Mouse (Mus musculus): Measurements from ENCODE around the gene Kcnh5.

Kcnh5 gene

DNA sequence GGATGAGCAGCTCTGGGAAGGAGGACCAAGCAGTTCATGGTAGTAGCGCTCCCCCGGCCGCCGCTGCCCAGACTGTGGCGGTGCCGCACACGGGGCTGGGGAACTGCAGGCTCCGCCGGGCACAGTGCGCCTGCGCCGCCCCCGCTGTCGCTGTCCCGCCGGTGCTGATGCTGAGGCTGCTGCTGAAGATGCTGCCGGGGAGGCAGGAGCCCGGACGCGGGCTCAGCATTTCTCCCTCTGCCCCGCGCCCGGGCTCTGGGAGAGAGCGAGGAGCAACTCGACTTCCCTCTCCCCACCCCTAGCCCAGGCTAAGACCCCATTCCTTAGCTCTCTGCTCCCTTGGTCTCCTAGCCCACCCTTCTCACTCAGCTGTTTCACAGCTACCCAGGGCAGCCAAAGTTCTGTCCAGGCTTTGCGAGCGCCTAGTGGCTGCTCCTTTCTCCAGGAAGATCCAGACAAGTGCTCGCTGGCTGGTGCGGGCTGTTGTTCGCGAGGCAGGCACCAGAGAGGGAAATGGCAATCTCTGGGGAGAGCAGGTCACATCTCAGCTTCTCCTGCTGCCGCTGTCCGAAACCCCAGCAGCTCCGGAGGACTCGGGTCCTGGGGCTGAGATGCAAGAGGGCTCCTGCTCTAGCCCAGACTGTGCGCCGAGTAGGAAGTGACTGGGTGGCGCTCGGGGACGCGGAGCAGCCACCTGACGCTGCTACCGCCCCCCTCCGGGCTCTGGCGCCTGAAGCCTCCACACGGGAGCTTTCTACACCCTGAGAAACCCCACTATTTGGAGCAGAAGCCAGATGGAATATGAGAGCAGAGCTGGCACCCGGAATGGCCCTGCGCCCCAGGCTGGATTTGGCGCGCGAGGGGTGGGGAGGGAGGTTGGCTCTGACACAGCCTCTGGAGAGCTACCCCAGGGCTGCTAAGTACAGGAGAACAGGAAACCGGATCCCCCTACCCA is at the start of gene Kcnh5:
Gene Kcnh5, minus strand, starts transcription at position 642 of the 955 bp plus-strand sequence.
- no peak for DNase-seq

GRCm38 (mm10) chr12:75223966-75224365 is 46.8 kb upstream of the Kcnh5 start:
- DNase-seq = no peak

DNA sequence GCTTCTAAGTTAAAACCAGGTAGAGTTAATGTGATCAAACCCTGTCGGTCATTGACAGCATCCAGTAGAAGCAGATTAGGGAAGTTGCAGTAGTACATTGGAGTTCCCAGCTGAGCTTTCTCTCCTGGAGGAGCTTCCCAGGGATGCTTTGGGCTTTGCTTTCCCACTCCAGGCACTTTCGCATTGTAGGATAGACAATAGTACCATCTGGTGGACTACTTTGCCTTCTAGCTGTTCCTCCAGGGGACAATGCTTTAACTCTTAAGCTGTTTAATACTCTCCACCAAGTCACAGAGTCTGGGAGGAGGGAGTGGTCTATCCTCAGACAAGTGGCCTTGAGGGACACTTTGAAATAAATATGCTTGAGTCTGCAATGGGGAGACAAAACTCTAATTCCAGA is 12.3 kb upstream of the Kcnh5 start:
- DNase-seq = no peak

DNA sequence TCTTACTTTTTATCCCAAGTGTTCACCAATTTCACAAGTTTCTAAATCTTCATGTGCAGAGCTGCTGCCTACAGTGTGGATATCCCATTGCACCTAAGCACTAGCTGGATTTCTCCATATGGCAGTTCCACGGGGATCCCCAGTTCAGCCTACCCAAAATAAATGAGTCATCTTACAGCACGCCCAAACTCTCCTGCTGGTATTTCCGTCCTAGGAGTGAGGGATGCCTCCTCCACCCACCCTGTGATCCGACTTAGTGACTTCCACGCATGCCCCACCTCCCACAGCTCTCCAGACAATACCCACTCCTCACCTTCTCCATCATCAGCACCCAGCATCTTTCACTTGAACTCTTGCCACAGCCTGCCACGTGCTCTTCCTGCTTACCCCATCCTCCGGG is 5.5 kb upstream of the Kcnh5 start:
- DNase-seq = no peak

DNA sequence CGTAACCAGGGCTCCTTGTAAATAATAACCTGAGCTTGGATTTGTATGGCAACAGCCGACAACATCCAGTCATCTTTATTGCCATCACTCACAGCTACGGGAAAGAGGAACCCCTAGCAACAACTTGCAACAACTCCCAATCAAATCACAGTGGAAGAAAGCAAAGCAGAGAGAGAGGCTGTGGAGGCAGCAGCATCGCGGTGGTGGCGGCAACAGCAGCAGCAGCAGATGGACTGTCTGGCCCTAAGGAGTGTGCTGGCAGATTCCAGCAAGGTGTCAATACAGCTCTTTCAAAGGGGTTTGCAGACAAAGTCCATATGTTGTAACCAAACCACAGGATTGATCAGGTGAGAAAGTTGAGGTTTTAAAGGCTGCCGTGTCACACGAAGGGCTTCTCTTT is 2.4 kb upstream of the Kcnh5 start:
- no peak for DNase-seq

DNA sequence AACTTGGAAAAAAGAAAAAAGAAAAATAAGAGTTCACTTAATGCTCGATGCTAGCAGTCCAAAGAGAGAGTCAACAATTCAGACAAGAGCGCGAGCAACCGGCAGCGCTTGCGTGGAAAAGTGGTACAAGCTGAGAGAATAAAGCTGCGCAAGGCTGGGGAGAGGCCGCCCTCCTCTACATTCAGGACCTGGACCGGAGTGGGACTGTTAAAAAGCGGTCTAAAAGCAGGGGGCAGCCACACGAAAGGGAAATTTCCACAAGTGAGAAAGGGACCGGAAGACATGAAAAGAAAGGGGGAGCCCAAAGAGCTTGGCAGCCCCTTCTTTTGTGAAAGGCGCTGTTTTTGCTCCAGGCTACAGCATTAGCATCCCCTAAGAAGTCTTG is 506 bp upstream of the Kcnh5 start:
- no peak for DNase-seq

GRCm38 (mm10) chr12:75175931-75176565 is 1.1 kb downstream of the Kcnh5 start:
- no peak for DNase-seq

DNA sequence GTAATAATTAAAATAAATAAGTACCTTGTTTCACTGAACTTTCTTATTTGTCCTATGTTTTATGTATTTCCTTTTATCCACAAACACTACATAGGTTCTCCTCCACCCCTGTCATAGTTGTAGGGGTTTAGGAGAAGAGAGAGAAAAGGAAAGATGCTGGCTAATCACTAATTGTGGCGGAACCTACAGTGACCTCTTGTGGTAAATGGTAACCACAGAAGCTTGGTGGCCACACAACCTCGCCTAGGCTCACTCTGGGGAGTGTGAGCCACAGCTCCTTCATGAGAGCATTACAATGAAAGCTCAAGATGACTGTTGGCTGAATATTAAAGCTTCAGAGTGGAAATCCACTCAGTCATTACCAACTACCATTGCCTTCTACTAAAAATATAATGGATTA is 6.2 kb downstream of the Kcnh5 start:
- DNase-seq = no peak

DNA sequence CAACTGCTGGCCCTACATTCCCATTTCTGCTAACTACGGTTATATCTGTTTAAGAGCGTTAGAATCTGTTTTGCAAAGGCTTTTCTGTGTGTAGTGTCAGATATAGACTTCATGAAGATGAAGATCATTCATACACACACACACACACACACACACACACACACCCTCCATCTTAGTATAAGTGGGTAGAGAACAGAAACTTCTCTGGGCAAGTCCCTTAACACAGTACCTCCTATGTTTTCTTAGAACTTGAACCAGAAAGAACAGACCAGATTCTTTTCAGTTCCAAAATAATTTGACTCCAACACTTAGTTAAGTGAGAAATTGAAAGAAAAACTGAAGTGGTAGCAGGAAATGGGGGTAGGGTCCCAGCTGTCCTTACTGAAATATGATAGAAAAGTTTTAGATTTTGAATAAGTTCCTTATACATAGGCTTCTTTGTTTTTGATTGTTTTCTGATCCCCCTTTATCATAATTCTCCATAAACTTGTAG is 24.0 kb downstream of the Kcnh5 start:
- no peak for DNase-seq

DNA sequence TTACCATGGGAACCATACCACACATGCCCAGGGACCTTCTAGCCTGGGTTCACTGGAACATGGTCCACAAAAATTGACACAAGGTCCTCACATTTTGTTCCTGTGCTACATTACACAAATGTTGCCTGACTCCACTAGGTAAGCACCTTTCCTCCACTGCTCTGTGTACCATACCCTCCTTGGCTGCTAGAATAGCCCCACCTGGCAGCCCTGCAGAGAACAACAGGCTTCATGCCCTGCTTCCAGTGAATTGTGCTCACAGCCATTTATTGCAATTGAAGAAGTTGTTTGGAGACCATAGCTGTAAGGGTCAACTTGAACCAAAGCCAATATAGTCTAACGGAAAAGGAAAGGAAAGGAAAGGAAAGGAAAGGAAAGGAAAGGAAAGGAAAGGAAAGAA is 37.3 kb downstream of the Kcnh5 start:
- no peak for DNase-seq

GRCm38 (mm10) chr12:75091921-75092320 is 85.2 kb downstream of the Kcnh5 start:
- no peak for DNase-seq

DNA sequence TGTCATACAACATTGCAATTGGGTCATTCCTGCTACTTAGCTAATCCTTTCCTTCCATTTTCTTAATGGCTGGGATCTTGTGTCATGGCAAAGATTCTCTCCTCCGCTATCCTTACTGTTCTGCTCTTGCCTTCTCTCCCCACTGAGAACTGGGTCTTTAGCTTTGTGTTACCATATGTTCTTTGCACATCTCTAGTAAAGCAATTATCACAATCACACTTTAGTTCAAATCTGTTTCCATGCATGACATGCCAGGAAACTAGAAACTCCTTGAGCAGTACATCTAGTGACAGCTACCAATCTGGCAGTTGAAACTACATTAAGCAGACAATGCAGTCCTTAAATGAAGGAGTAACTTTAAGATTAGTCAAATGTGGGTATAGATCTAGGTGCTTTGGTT is 86.2 kb downstream of the Kcnh5 start:
- DNase-seq = no peak

DNA sequence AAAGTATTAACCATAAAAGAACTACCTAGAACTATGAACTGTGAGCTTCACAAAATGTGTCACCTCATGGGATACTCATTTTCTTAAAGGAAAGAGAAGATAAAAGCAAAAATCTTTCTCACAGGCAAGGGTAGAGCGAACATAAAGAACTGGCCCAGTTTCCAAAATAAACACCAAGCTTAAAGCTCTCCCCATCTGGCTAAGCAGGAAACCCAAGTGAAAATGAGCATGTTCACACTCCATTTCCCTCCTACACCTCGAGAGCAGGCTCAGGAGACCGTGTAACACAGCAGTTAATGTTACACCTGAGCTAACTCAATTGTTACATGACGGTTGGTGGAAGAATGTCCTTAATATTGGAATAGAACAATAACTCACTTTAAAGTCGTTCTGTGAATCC is 100.0 kb downstream of the Kcnh5 start:
- no peak for DNase-seq

DNA sequence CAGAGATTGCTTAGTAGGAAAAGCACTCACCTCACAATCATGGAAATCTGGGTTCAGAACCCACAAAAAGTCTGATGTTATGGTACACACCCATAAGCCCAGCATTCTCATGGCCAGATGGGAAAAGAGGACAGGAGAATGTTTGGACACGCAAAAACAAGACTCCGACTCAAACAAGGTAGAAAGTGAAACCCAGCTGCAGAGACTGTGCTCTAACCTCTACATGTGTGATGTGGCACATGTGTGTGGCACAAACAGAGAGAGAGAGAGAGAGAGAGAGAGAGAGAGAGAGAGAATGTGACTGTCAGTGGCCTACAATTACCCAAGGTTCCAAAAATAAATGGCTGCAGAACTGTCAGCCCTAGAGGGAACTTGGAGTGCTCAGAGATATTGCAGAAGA is 106.1 kb downstream of the Kcnh5 start:
- no peak for DNase-seq

GRCm38 (mm10) chr12:75062571-75062970 is 114.6 kb downstream of the Kcnh5 start:
- no peak for DNase-seq

- no peak for DNase-seq
Observed at GRCm38 (mm10) chr12:75061731-75062130, 115.4 kb downstream of the Kcnh5 start.

DNA sequence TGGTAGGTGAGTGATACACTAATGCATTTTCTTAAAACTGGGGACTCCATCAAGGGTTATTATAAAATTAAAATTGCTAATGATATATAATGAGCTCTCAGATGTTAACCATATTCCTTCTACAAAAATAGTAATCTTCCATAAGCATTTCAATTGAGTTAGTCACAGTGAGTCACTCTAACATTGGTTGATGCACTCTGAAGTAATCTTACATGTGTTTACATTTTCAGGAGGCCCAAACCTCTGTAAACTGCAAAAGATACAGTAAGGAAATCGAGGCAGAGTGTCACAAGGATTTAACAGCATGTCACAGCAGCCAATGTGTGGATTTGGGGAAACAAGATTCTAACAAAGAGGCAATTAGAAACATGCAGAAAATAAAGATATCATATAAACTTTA is 123.4 kb downstream of the Kcnh5 start:
- DNase-seq = no peak

GRCm38 (mm10) chr12:75036694-75037093 is 140.4 kb downstream of the Kcnh5 start:
- DNase-seq = no peak

DNA sequence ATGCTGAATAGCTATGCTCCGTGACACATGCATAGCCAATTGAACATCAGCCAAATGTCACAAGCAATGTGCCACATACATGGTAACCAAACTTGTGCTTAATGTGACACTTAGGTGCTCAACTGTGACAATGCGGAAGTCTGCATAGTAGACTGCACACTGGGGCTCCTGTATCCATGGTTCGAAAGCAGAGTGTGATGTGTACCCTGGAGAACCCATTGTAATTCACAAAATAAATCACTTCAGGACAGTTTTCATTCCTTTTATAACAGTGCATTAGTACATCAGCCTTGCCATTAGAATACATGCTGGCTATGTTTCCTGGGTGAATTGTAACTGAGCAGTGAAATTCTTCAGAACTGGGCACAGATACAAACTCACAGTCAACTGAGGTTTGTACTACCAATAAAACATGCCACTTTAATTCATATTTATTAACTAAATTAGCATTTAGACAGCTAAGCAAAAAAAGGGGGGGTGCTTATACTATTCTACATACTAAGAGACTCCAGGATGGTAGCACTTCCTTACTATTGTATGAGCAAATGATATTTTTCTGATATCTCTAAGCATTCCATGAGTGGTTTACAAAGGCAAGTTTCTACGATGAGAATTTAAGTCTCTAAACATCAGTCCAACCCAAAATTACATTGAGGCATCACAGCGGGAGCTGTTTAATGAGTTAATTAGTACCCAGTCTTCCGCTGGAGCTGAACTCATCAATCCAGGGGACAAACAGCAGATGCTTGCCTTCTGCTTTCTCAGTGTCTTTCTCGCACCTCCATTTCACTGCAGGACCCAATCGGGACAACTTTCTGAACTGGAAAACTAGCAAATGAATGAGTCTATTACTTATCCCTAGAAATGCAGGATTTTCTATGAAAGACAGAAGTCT is 144.9 kb downstream of the Kcnh5 start:
- DNase-seq = no peak

GRCm38 (mm10) chr12:74971187-74971586 is 205.9 kb downstream of the Kcnh5 start:
- no peak for DNase-seq

- no peak for DNase-seq
Observed at GRCm38 (mm10) chr12:74969420-74969819, 207.7 kb downstream of the Kcnh5 start.

GRCm38 (mm10) chr12:74966266-74966665 is 210.9 kb downstream of the Kcnh5 start:
- DNase-seq = no peak

- no peak for DNase-seq
Observed at GRCm38 (mm10) chr12:74952661-74953060, 224.5 kb downstream of the Kcnh5 start.
